Mouse (Mus musculus): ENCODE results near the gene Clip4. TPM values are rescaled to one million over a fixed set of nuclear protein-coding genes. Genes with fewer than 3 reads are reported as not detected.
A peak's percentile ranks its signal among the peaks of the same experiment; 100 is the strongest.

The Clip4 gene
- polyA plus RNA-seq, 1 experiment from 2014 or later, result 15.3 TPM

DNA sequence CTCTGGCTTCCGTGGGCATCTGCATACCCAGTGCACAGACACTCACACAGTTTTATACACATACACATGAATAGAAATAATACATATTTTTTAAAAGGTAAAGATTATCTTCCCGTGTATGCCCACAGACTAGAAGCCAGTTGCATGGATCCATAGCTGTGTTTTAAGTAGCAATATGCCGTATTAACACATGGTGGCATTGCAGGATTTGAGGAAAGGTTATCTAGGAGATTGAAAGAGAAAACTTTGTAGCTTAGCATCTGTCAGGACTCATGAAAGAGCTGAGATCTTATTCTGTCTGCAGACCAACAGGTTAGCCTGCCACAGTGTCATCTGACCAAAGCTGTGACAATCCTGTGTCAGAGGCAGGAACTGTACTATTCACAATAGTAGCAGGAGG is 63.7 kb downstream of the Clip4 start:
- no peaks in the 10 kb centered on the region for H3K27me3 ChIP-seq (replicated peaks; ENCODE audit: control insufficient read depth, insufficient read depth, low read length)
- H3K9ac ChIP-seq (ENCODE audit: low read depth, low read length), result no peak overlapping the region
- DNase-seq (ENCODE audit: low spot score), result peak; percentile 9

DNA sequence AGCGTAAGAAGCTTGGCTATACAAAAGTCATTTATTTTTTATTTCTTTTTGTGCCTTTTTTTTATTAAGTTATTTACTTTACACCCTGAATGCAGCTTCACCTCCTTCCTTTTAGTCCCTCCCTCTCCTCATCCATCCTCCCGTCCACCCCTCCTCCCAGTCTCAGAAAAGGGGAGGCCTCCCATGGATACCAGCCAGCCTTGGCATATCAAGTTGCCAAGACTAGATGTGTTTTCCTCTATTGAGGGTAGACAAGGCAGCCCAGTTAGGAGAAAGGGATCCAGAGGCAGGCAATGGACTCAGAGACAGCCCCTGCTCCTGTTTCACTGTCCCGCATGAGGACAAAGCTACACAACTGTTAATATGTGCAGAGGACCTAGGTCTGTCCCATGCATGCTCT is 93.9 kb downstream of the Clip4 start:
- Histone ChIP-seq H3K4me2 (ENCODE audit: low read depth, low read length) (no peak overlapping the region), H3K4me3 (ENCODE audit: low read depth, low read length) (no peak overlapping the region), H3K9ac (ENCODE audit: low read depth, low read length) (no peak overlapping the region), H3K27me3 (replicated peaks; ENCODE audit: control insufficient read depth, insufficient read depth, low read length) (no peaks in the 10 kb centered on the region), H3K27ac (replicated peaks; ENCODE audit: low read depth, low read length) (no peak overlapping the region), H3K4me1 (ENCODE audit: control insufficient read depth, insufficient read depth, low read length) (no peaks in the 10 kb centered on the region), H3K9me3 (ENCODE audit: control insufficient read depth, low read length) (no peaks in the 10 kb centered on the region), H3K36me3 (ENCODE audit: control insufficient read depth, insufficient read depth, low read length) (peaks cover 6% of the 10 kb centered on the region; the same call in 1 of the 2 replicates)
- DNase-seq (ENCODE audit: low spot score) (no peak), ATAC-seq (ENCODE audit: low read depth) (no peak)
- 83% methylated on average over 3 of the region's 3 CpGs for WGBS

More for the DNA sequence above, 63.7 kb downstream of the Clip4 start:
- no peaks in the 10 kb centered on the region for H3K4me1 ChIP-seq (ENCODE audit: control insufficient read depth, insufficient read depth, low read length)
- no peaks in the 10 kb centered on the region; the same call in 1 of the 2 replicates for H3K36me3 ChIP-seq (ENCODE audit: control insufficient read depth, insufficient read depth, low read length)
- H3K4me2 ChIP-seq (ENCODE audit: low read depth, low read length), result no peak overlapping the region
- H3K9me3 ChIP-seq (ENCODE audit: control insufficient read depth, low read length), result no peaks in the 10 kb centered on the region
- ATAC-seq (ENCODE audit: low read depth), result no peak
- WGBS, result 88% methylated on average over 3 of the region's 3 CpGs
- no peak overlapping the region for H3K4me3 ChIP-seq (ENCODE audit: low read depth, low read length)
- H3K27ac ChIP-seq (replicated peaks; ENCODE audit: low read depth, low read length), result no peak overlapping the region

DNA sequence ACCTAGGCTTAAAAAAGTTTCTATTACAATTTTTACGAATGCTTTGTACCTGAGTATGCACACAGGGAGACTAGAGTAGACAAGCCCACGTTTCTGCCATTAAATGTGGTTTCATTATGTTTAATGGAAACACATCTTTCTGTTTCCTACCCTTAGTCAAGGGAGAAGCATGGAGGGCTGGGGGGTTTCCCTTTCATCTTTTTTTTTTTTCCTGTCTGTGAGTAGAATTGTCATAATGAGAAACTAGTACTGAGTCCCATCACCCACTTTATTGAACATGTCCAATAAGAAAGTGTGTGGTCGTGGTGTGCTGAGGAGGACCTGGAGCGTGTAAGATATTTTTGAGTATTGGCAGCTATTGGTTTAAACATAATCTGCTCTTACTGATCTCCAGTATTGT is 94.6 kb downstream of the Clip4 start:
- H3K4me3 ChIP-seq (ENCODE audit: low read depth, low read length), result no peak overlapping the region
- no peak for DNase-seq (ENCODE audit: low spot score)
- H3K27me3 ChIP-seq (replicated peaks; ENCODE audit: control insufficient read depth, insufficient read depth, low read length), result no peaks in the 10 kb centered on the region

DNA sequence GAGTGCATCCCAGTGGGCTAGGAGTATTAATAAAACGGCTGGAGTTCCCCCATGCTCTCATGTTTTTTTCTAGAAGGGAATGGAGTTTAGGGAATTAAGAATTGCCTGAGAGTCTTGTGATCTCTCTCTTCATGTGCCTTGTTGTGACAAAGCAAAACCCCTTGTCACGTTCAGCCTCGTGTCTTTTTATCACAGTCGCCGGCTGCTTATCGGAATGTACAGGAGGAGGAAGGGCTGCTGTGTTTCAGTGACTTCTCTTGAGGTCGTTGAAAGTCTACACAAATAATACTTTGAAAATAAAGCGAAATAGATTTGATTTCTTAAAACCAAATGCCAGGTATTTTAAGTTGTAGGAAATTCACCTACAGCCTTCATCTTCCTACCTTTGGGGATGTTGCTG is 95.8 kb downstream of the Clip4 start:
- 82% methylated on average over 8 of the region's 8 CpGs for WGBS
- no peak overlapping the region for H3K27ac ChIP-seq (replicated peaks; ENCODE audit: low read depth, low read length)
- ATAC-seq (ENCODE audit: low read depth), result no peak
- H3K4me3 ChIP-seq (ENCODE audit: low read depth, low read length), result no peak overlapping the region
- H3K9ac ChIP-seq (ENCODE audit: low read depth, low read length), result no peak overlapping the region
- H3K9me3 ChIP-seq (ENCODE audit: control insufficient read depth, low read length), result no peaks in the 10 kb centered on the region
- no peaks in the 10 kb centered on the region for H3K27me3 ChIP-seq (replicated peaks; ENCODE audit: control insufficient read depth, insufficient read depth, low read length)
- H3K4me2 ChIP-seq (ENCODE audit: low read depth, low read length), result no peak overlapping the region
- H3K4me1 ChIP-seq (ENCODE audit: control insufficient read depth, insufficient read depth, low read length), result no peaks in the 10 kb centered on the region
- no peak for DNase-seq (ENCODE audit: low spot score)
- peaks cover 6% of the 10 kb centered on the region; the same call in 1 of the 2 replicates for H3K36me3 ChIP-seq (ENCODE audit: control insufficient read depth, insufficient read depth, low read length)

More for the DNA sequence above, 94.6 kb downstream of the Clip4 start:
- Histone ChIP-seq H3K27ac (replicated peaks; ENCODE audit: low read depth, low read length) (no peak overlapping the region), H3K4me2 (ENCODE audit: low read depth, low read length) (no peak overlapping the region), H3K9ac (ENCODE audit: low read depth, low read length) (no peak overlapping the region), H3K9me3 (ENCODE audit: control insufficient read depth, low read length) (no peaks in the 10 kb centered on the region), H3K36me3 (ENCODE audit: control insufficient read depth, insufficient read depth, low read length) (peaks cover 6% of the 10 kb centered on the region; the same call in 1 of the 2 replicates), H3K4me1 (ENCODE audit: control insufficient read depth, insufficient read depth, low read length) (no peaks in the 10 kb centered on the region)
- WGBS, result 79% methylated on average over 4 of the region's 4 CpGs
- ATAC-seq (ENCODE audit: low read depth), result no peak

DNA sequence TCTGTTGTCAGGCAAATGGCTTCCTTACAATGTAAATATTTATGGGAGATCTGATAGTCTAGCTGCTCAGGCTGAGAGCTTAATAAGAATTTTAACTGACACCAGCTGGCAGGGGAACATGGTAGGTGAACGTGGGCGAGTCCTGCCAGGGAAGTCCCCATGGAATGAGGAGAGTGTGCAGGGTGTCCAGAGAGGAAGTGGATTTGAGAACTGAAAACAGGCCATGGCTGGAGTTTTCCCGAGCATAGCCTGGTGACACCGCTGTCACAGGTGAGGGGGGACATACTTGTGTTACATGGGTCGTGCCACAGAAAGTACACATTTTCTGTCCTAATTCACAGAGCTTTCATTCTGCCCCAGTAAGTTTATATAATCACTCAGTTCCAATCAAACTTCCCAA is 97.2 kb downstream of the Clip4 start:
- DNase-seq (ENCODE audit: low spot score) (no peak), ATAC-seq (ENCODE audit: low read depth) (no peak)
- no peak overlapping the region for H3K4me2 ChIP-seq (ENCODE audit: low read depth, low read length)
- no peaks in the 10 kb centered on the region for H3K36me3 ChIP-seq (ENCODE audit: control insufficient read depth, insufficient read depth, low read length)
- no peak overlapping the region for H3K4me3 ChIP-seq (ENCODE audit: low read depth, low read length)
- no peak overlapping the region for H3K9ac ChIP-seq (ENCODE audit: low read depth, low read length)
- H3K27me3 ChIP-seq (replicated peaks; ENCODE audit: control insufficient read depth, insufficient read depth, low read length), result no peaks in the 10 kb centered on the region
- no peaks in the 10 kb centered on the region for H3K4me1 ChIP-seq (ENCODE audit: control insufficient read depth, insufficient read depth, low read length)
- H3K27ac ChIP-seq (replicated peaks; ENCODE audit: low read depth, low read length), result no peak overlapping the region
- no peaks in the 10 kb centered on the region for H3K9me3 ChIP-seq (ENCODE audit: control insufficient read depth, low read length)
- WGBS, result 59% methylated on average over 5 of the region's 5 CpGs

DNA sequence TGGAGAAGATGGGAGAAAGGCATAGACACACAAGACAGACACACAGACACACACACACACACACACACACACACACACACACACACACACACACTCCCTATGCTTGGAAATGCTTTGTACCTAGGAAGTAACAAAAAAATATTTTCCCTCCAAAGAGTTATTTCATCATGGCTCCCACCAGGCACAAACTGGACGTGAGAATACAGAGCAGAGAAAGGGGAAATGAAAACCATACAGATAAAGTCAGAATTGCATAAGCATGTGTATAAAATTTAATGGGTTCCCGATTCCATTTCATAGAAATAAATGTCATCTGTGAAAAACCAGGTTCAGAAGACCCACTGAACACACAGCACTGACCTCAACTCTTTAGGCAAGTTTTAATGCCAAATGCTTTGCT is 99.6 kb downstream of the Clip4 start:
- no peak overlapping the region for H3K9ac ChIP-seq (ENCODE audit: low read depth, low read length)
- 0 out of 2 replicates have a peak, but pooled peaks cover 2% of the 10 kb centered on the region for H3K9me3 ChIP-seq (ENCODE audit: control insufficient read depth, low read length)
- 60% methylated on average over 2 of the region's 2 CpGs for WGBS
- no peaks in the 10 kb centered on the region for H3K4me1 ChIP-seq (ENCODE audit: control insufficient read depth, insufficient read depth, low read length)
- DNase-seq (ENCODE audit: low spot score) (no peak), ATAC-seq (ENCODE audit: low read depth) (no peak)
- no peak overlapping the region for H3K4me2 ChIP-seq (ENCODE audit: low read depth, low read length)
- no peak overlapping the region for H3K27ac ChIP-seq (replicated peaks; ENCODE audit: low read depth, low read length)
- H3K36me3 ChIP-seq (ENCODE audit: control insufficient read depth, insufficient read depth, low read length), result no peaks in the 10 kb centered on the region
- H3K4me3 ChIP-seq (ENCODE audit: low read depth, low read length), result no peak overlapping the region
- H3K27me3 ChIP-seq (replicated peaks; ENCODE audit: control insufficient read depth, insufficient read depth, low read length), result no peaks in the 10 kb centered on the region

DNA sequence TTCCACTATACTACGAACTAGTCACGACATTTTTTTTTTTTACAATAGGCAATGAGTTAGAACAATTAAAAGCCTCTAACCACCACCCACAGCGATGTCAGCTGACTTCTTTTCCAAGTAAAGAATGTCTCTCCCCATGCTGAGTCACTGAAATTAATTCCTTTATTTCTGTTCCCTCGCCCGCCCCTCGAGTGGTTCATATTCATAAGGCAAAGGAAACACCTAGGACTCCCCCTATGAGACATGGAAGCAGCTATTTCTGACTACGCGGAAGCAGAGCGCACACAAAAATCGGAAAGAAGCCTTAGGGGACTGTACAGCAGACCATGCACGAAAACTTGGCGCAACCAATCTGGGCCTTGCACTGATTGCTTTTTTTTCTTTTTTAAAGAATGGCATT is 100.6 kb downstream of the Clip4 start:
- peak; percentile 20 for DNase-seq (ENCODE audit: low spot score)
- 68% methylated on average over 12 of the region's 12 CpGs for WGBS
- H3K27ac ChIP-seq (replicated peaks; ENCODE audit: low read depth, low read length), result no peak overlapping the region
- no peaks in the 10 kb centered on the region for H3K4me1 ChIP-seq (ENCODE audit: control insufficient read depth, insufficient read depth, low read length)
- no peak for ATAC-seq (ENCODE audit: low read depth)
- peak overlapping the region; percentile 71; the same call in 1 of the 2 replicates for H3K9ac ChIP-seq (ENCODE audit: low read depth, low read length)
- peak overlapping the region; percentile 92 for H3K4me2 ChIP-seq (ENCODE audit: low read depth, low read length)
- 0 out of 2 replicates have a peak, but pooled peaks cover 4% of the 10 kb centered on the region for H3K9me3 ChIP-seq (ENCODE audit: control insufficient read depth, low read length)
- peak overlapping the region; percentile 50; the same call in 1 of the 2 replicates for H3K4me3 ChIP-seq (ENCODE audit: low read depth, low read length)
- H3K27me3 ChIP-seq (replicated peaks; ENCODE audit: control insufficient read depth, insufficient read depth, low read length), result no peaks in the 10 kb centered on the region
- no peaks in the 10 kb centered on the region for H3K36me3 ChIP-seq (ENCODE audit: control insufficient read depth, insufficient read depth, low read length)

DNA sequence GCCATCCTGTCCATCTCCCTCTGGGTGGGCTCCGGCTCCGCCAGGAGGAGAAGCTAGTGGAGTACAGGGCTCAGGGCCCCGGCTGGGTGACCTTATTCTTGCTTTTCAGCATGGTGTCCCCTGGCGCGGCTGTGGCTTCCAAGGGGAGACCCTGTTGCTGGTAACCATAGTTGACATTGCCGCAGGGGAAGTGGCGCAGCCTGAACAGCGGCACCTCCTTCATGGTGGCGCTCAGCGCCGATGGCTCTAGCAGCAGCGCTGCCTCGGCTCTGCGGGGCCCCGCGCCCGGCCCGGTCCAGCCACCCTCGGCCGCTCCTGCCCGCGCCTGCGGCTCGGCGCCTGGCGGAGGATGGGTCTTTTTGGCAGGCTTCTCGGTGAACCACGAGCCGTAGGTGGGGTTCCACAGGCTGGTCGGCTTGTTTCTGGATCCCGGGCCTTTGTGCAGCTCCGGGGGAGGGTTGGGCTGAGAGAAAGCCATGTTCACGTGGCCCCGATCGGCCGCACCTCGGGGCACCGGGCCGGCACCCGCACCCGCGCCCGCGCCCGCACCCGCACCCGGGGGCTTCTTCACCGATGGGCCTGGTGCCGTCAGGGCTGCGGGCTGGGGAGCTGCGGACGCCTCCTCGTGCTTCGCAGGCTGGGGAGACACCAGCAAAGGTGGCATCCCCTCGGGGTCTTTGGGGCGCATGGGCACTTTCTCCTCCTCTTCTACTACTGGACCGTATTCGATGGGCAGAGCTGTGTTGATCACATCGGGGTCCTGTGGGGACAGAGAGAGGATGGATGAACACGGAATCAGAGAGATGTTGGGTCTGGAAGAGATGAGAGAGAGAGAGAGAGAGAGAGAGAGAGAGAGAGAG is 101.3 kb downstream of the Clip4 start:
- no peak overlapping the region for H3K27ac ChIP-seq (replicated peaks; ENCODE audit: low read depth, low read length)
- ATAC-seq (ENCODE audit: low read depth), result peak; percentile 79
- peak; percentile 54 for DNase-seq (ENCODE audit: low spot score)
- 7% methylated on average over 39 of the region's 60 CpGs for WGBS
- no peaks in the 10 kb centered on the region for H3K4me1 ChIP-seq (ENCODE audit: control insufficient read depth, insufficient read depth, low read length)
- H3K9me3 ChIP-seq (ENCODE audit: control insufficient read depth, low read length), result 0 out of 2 replicates have a peak, but pooled peaks cover 4% of the 10 kb centered on the region
- peak overlapping the region; percentile 71 for H3K9ac ChIP-seq (ENCODE audit: low read depth, low read length)
- H3K27me3 ChIP-seq (replicated peaks; ENCODE audit: control insufficient read depth, insufficient read depth, low read length), result no peaks in the 10 kb centered on the region
- H3K36me3 ChIP-seq (ENCODE audit: control insufficient read depth, insufficient read depth, low read length), result no peaks in the 10 kb centered on the region
- H3K4me3 ChIP-seq (ENCODE audit: low read depth, low read length), result peak overlapping the region; percentile 50
- peak overlapping the region; percentile 92 for H3K4me2 ChIP-seq (ENCODE audit: low read depth, low read length)

Data from embryonic facial prominence, embryonic 14.5 days (tissue).